Mouse (Mus musculus) liver, embryonic 12.5 days (tissue): ENCODE measurements at regions not wholly inside any gene's neighbourhood (a gene's known extent, or its start where the extent isn't known, plus 50 kb on each side); places are given as distances from the start of the nearest gene placed in this dataset.

ENCODE experiments used
- ATAC-seq: fragments of 200-750 bp; cut with Nextera tagmentation; 2 replicates; pipeline ENCODE4 v1.8.0; 2017; ENCODE audit warnings: moderate number of reproducible peaks, mild to moderate bottlenecking, moderate library complexity
- H3K27ac ChIP-seq: fragments of 300-500 bp; sonication (generic); 2 replicates; pipeline ENCODE4 v1.5.1; 2016; ENCODE audit warnings: mild to moderate bottlenecking
- H3K27me3 ChIP-seq: fragments of 300-500 bp; sonication (generic); replicated peaks from 2 replicates; pipeline ENCODE4 v1.6.1; 2016; ENCODE audit warnings: mild to moderate bottlenecking, moderate library complexity
- H3K36me3 ChIP-seq: fragments of 300-500 bp; sonication (generic); 2 replicates; pipeline ENCODE4 v1.6.1; 2016; ENCODE audit warnings: mild to moderate bottlenecking, moderate library complexity
- H3K4me1 ChIP-seq: fragments of 300-500 bp; sonication (generic); 2 replicates; pipeline ENCODE4 v1.6.1; 2016
- H3K4me2 ChIP-seq: fragments of 300-500 bp; sonication (generic); 2 replicates; pipeline ENCODE4 v1.6.1; 2016; ENCODE audit warnings: mild to moderate bottlenecking, moderate library complexity
- H3K4me3 ChIP-seq: fragments of 300-500 bp; sonication (generic); 2 replicates; pipeline ENCODE4 v1.5.1; 2016; ENCODE audit warnings: mild to moderate bottlenecking, moderate library complexity
- H3K9ac ChIP-seq: fragments of 300-500 bp; sonication (generic); 2 replicates; pipeline ENCODE4 v1.6.1; 2016; ENCODE audit warnings: mild to moderate bottlenecking, moderate library complexity
- H3K9me3 ChIP-seq: fragments of 300-500 bp; sonication (generic); replicated peaks from 2 replicates; pipeline ENCODE4 v1.6.1; 2016; ENCODE audit warnings: mild to moderate bottlenecking, moderate library complexity
- WGBS: fragments of 180-500 bp; shearing (Covaris S2); methylation state at CpG from one replicate; pipeline ENCODE4 v1.1.7; 2016; ENCODE audit not compliant: insufficient replicate concordance; 5-methylcytosine and 5-hydroxymethylcytosine counted together

- Histone ChIP-seq H3K36me3 (no peaks in the 10 kb centered on the region), H3K9ac (no peak overlapping the region), H3K27me3 (no peaks in the 10 kb centered on the region), H3K4me2 (no peak overlapping the region), H3K9me3 (no peaks in the 10 kb centered on the region), H3K4me1 (no peaks in the 10 kb centered on the region), H3K4me3 (no peak overlapping the region), H3K27ac (no peak overlapping the region)
- WGBS, result 69% methylated on average over 7 of the region's 7 CpGs
- no peak for ATAC-seq
Measured at GRCm38 (mm10) chr1:76453160-76453710, 907.2 kb downstream of the Slc4a3 start.

GRCm38 (mm10) chr1:76466562-76466961 is 920.5 kb downstream of the Slc4a3 start:
- Histone ChIP-seq H3K9me3 (no peaks in the 10 kb centered on the region), H3K27ac (no peak overlapping the region), H3K9ac (no peak overlapping the region), H3K4me2 (no peak overlapping the region), H3K27me3 (no peaks in the 10 kb centered on the region), H3K4me3 (no peak overlapping the region), H3K36me3 (no peaks in the 10 kb centered on the region), H3K4me1 (no peaks in the 10 kb centered on the region)
- WGBS, result 75% methylated on average over 2 of the region's 2 CpGs
- ATAC-seq, result no peak

- Histone ChIP-seq H3K9me3 (no peaks in the 10 kb centered on the region), H3K9ac (no peak overlapping the region), H3K27ac (no peak overlapping the region), H3K36me3 (no peaks in the 10 kb centered on the region), H3K27me3 (no peaks in the 10 kb centered on the region), H3K4me3 (no peak overlapping the region), H3K4me2 (no peak overlapping the region), H3K4me1 (no peaks in the 10 kb centered on the region)
- no peak for ATAC-seq
- WGBS, result 66% methylated on average over 4 of the region's 4 CpGs
Measured at GRCm38 (mm10) chr1:76484193-76484592, 938.1 kb downstream of the Slc4a3 start.

GRCm38 (mm10) chr1:76487481-76487880 is 941.4 kb downstream of the Slc4a3 start:
- H3K36me3 ChIP-seq, result no peaks in the 10 kb centered on the region

GRCm38 (mm10) chr1:76489681-76490492 is 943.8 kb downstream of the Slc4a3 start:
- H3K36me3 ChIP-seq, result no peaks in the 10 kb centered on the region
- no peaks in the 10 kb centered on the region for H3K27me3 ChIP-seq
- no peak for ATAC-seq
- 64% methylated on average over 12 of the region's 12 CpGs for WGBS
- H3K4me3 ChIP-seq, result no peak overlapping the region
- no peaks in the 10 kb centered on the region for H3K4me1 ChIP-seq
- H3K4me2 ChIP-seq, result no peak overlapping the region
- H3K9me3 ChIP-seq, result no peaks in the 10 kb centered on the region
- no peak overlapping the region for H3K27ac ChIP-seq
- no peak overlapping the region for H3K9ac ChIP-seq

More at GRCm38 (mm10) chr1:76487481-76487880, 941.4 kb downstream of the Slc4a3 start:
- Histone ChIP-seq H3K9ac (no peak overlapping the region), H3K4me1 (no peaks in the 10 kb centered on the region), H3K27ac (no peak overlapping the region), H3K4me2 (no peak overlapping the region), H3K9me3 (no peaks in the 10 kb centered on the region), H3K27me3 (no peaks in the 10 kb centered on the region), H3K4me3 (no peak overlapping the region)
- WGBS, result 73% methylated on average over 4 of the region's 4 CpGs
- no peak for ATAC-seq

- no peak overlapping the region for H3K4me3 ChIP-seq
- no peaks in the 10 kb centered on the region for H3K36me3 ChIP-seq
- H3K4me2 ChIP-seq, result no peak overlapping the region
- H3K4me1 ChIP-seq, result no peaks in the 10 kb centered on the region
- no peak overlapping the region for H3K9ac ChIP-seq
- H3K9me3 ChIP-seq, result no peaks in the 10 kb centered on the region
- no peak for ATAC-seq
- H3K27ac ChIP-seq, result no peak overlapping the region
- WGBS, result 62% methylated on average over 7 of the region's 7 CpGs
- no peaks in the 10 kb centered on the region for H3K27me3 ChIP-seq
Measured at GRCm38 (mm10) chr1:76490719-76491118, 944.7 kb downstream of the Slc4a3 start.

- H3K4me2 ChIP-seq, result no peak overlapping the region
- H3K9ac ChIP-seq, result no peak overlapping the region
- ATAC-seq, result no peak
- no peaks in the 10 kb centered on the region for H3K4me1 ChIP-seq
- H3K27me3 ChIP-seq, result no peaks in the 10 kb centered on the region
- H3K9me3 ChIP-seq, result no peaks in the 10 kb centered on the region
- WGBS, result 59% methylated on average over 4 of the region's 4 CpGs
- no peaks in the 10 kb centered on the region for H3K36me3 ChIP-seq
- no peak overlapping the region for H3K4me3 ChIP-seq
- H3K27ac ChIP-seq, result no peak overlapping the region
Measured at GRCm38 (mm10) chr1:76491187-76491586, 945.1 kb downstream of the Slc4a3 start.

GRCm38 (mm10) chr1:76505150-76505549 is 959.1 kb downstream of the Slc4a3 start:
- H3K4me1 ChIP-seq, result no peaks in the 10 kb centered on the region
- H3K9ac ChIP-seq, result no peak overlapping the region
- H3K36me3 ChIP-seq, result no peaks in the 10 kb centered on the region
- H3K4me3 ChIP-seq, result no peak overlapping the region
- ATAC-seq, result no peak
- no peak overlapping the region for H3K27ac ChIP-seq
- no peaks in the 10 kb centered on the region for H3K27me3 ChIP-seq
- no peaks in the 10 kb centered on the region for H3K9me3 ChIP-seq
- no peak overlapping the region for H3K4me2 ChIP-seq

- H3K9ac ChIP-seq, result no peak overlapping the region
- H3K9me3 ChIP-seq, result no peaks in the 10 kb centered on the region
- H3K4me3 ChIP-seq, result no peak overlapping the region
- no peak for ATAC-seq
- H3K4me2 ChIP-seq, result no peak overlapping the region
- H3K4me1 ChIP-seq, result no peaks in the 10 kb centered on the region
- no peaks in the 10 kb centered on the region for H3K27me3 ChIP-seq
- no peaks in the 10 kb centered on the region for H3K36me3 ChIP-seq
- 75% methylated on average over 1 of the region's 1 CpGs for WGBS
- no peak overlapping the region for H3K27ac ChIP-seq
Measured at GRCm38 (mm10) chr1:76508821-76509220, 962.8 kb downstream of the Slc4a3 start.

GRCm38 (mm10) chr1:76509486-76509885 is 963.4 kb downstream of the Slc4a3 start:
- H3K9ac ChIP-seq, result no peak overlapping the region
- H3K27me3 ChIP-seq, result no peaks in the 10 kb centered on the region
- H3K4me2 ChIP-seq, result no peak overlapping the region
- 81% methylated on average over 3 of the region's 3 CpGs for WGBS
- no peak overlapping the region for H3K4me3 ChIP-seq
- no peaks in the 10 kb centered on the region for H3K36me3 ChIP-seq
- no peaks in the 10 kb centered on the region for H3K9me3 ChIP-seq
- no peak overlapping the region for H3K27ac ChIP-seq
- no peak for ATAC-seq
- H3K4me1 ChIP-seq, result no peaks in the 10 kb centered on the region

GRCm38 (mm10) chr1:76512156-76512555 is 966.1 kb downstream of the Slc4a3 start:
- no peaks in the 10 kb centered on the region for H3K9me3 ChIP-seq
- H3K27ac ChIP-seq, result no peak overlapping the region
- WGBS, result 41% methylated on average over 1 of the region's 1 CpGs
- no peaks in the 10 kb centered on the region for H3K4me1 ChIP-seq
- no peaks in the 10 kb centered on the region for H3K27me3 ChIP-seq
- ATAC-seq, result no peak
- no peaks in the 10 kb centered on the region for H3K36me3 ChIP-seq
- H3K4me3 ChIP-seq, result no peak overlapping the region
- H3K4me2 ChIP-seq, result no peak overlapping the region
- no peak overlapping the region for H3K9ac ChIP-seq

GRCm38 (mm10) chr1:76513490-76513889 is 967.4 kb downstream of the Slc4a3 start:
- H3K27ac ChIP-seq, result no peak overlapping the region
- H3K9ac ChIP-seq, result no peak overlapping the region
- no peaks in the 10 kb centered on the region for H3K9me3 ChIP-seq
- H3K4me2 ChIP-seq, result no peak overlapping the region
- ATAC-seq, result no peak
- H3K4me3 ChIP-seq, result no peak overlapping the region
- no peaks in the 10 kb centered on the region for H3K4me1 ChIP-seq
- WGBS, result 71% methylated on average over 2 of the region's 2 CpGs
- no peaks in the 10 kb centered on the region for H3K36me3 ChIP-seq
- no peaks in the 10 kb centered on the region for H3K27me3 ChIP-seq

GRCm38 (mm10) chr1:76529531-76529930 is 983.5 kb downstream of the Slc4a3 start:
- Histone ChIP-seq H3K9me3 (no peaks in the 10 kb centered on the region), H3K36me3 (no peaks in the 10 kb centered on the region), H3K27me3 (no peaks in the 10 kb centered on the region), H3K4me1 (no peaks in the 10 kb centered on the region), H3K4me3 (no peak overlapping the region), H3K9ac (no peak overlapping the region), H3K4me2 (no peak overlapping the region), H3K27ac (no peak overlapping the region)
- 58% methylated on average over 9 of the region's 9 CpGs for WGBS
- ATAC-seq, result no peak
